Mouse (Mus musculus): Measurements from ENCODE around the gene Dot1l.

Gene Dot1l

DNA sequence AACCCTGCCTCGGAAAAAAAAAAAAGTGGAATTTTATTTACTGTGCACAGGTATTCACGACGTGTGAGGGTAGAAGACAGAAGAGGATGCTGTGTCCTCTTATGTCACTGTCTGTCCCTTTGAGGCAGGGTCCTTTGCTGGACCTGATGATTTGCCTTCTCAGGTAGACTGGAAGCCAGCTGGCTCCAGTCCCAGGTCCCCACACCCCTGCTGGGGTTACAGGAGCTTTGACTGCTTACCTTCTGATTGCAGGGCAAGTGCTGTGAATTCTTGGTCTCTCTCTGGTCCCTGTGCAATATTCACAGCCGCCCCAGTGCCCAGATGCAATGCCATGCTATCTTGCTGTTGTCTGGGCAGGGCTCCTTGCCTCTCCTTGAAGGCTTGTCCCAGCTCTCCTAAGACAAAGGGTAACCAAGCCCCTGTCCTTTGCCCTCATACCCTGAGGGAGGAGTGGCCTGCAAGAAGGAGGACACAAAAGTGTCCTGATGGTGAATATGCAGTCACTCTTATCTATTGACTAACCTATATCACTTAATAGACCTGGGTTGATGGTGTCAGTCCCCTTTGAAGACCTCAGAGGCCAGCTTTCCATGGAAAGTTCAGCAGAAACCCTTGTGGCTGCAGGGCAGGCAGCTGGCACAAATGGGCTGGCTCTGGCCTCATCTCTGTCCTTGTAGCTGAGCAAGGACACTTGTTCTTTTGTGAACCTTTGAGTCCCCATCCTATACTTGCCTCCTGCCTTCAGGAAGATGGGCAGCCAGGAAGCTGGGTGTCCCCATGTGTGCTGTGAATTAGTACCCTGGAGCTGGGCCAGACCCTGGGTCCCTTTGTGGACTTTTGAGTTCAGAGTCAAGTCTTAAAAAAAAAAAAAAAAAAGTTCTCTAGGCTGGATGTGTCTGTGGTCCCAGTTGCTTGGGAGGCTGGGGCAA lies 5.9 kb downstream of the Dot1l start:
- DNase-seq: no peak

- no peak for DNase-seq
Measured at GRCm38 (mm10) chr10:80761821-80762220, 6.8 kb downstream of the Dot1l start.

GRCm38 (mm10) chr10:80763502-80763901 lies 8.5 kb downstream of the Dot1l start:
- DNase-seq: no peak

DNA sequence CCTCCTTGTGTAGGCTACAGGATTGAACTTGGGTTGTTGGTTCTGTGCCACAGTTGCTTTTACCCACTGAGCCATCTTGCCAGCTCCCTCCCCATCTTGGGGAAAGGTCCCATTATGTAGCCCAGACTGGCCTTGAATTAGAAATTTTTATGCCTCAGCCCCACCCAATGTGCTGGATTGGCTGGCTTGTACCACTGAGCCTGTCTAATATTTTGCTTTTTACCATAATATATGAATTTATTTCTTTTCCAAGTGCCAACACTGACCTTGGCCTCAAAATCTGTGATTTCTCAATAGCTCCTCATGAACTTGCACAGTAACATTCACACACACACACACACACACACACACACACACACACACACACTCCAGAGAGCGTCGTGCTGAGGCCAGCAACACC lies 10.7 kb downstream of the Dot1l start:
- DNase-seq: no peak

DNA sequence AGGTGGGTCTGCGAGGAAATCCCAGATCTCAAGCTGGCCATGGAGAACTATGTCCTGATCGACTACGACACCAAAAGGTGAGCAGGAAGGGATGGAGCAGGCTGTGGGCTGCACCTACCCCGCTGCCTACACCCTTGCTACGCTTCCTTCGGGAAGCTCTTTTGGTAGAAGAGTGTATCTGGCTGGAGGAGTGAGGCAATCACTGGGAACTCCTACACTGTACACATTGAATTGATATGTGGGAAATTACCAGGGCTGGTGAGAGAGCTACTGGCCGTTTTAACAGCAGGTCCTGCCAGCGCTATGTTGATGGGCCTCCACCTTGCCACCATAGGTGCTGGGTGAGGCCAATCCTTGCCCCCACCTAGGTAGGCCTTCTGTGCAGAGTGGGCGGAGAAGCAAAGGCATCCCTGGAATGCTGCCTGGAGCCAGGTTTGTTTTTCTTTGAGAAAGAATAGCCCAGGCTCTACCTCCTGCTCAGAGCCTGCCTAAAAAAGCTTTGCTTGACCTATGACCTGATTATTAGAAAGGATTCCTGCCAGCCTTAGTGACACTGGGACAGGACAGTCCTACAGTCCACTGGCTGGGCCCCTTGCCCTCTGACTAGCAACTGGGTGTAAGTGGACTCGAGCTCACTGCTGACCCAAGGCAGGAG lies 11.3 kb downstream of the Dot1l start:
- DNase-seq: no peak

- DNase-seq: no peak
Measured at GRCm38 (mm10) chr10:80768365-80768764, 13.4 kb downstream of the Dot1l start.

DNA sequence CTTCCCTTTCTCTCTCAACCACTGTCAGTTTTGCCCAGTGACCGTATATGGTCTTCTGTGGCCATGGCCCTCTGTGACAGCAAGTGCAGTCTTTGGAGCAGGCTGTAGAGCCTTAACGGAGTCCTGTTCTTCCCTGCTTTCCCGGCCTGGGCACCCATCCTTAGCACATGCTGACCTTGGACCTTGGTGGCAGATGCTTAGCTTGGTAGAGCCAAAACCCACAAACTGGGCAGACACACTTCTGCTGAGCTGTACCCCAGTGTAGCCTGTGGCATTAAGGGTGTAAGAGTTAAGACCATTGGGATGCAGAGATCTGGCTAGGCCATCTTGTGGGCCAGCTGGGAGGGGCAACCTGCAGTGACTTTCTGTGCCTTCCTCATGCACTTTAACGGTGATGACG lies 18.8 kb downstream of the Dot1l start:
- DNase-seq: no peak

DNA sequence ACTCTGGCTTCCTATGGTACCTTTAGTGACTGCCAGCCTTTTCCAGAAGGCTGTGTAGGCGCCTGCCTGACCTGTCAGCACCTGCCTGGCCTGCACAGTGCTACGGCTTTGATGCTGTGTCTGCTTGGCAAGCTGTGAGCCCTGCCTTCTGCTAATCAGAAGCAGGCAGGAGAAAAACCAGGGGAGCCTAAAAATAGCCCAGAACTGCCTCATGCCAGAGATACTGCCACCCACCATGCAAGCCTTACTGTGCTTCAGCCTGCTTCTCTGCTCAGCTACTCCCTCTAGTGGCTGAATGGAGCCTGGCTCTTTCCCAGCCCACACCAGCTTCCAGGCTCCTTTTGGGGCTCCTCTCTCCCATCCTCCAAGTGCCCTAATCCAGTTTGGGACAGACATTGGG lies 19.5 kb downstream of the Dot1l start:
- DNase-seq: peak; percentile 94

GRCm38 (mm10) chr10:80774981-80775380 lies 20.0 kb downstream of the Dot1l start:
- no peak for DNase-seq

DNA sequence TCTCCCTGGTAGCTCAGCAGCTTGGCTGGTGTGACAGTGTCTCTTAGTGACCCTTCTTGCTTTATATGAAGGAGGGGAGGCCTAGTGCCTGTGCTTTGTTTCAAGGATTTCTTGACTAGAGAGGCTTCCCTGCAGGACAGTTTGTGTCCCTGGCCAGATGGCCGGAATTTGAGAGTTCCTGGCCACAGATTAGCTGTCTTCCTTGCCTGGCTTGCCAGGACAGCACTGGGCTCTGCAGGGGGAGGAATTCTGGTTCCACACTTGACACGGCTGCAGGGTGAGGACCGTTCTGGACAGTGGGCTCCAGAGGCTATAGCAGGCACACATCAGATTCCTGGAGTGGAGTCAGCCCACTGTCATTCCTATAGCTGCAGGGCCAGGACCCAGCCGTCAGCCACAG lies 20.7 kb downstream of the Dot1l start:
- no peak for DNase-seq

DNA sequence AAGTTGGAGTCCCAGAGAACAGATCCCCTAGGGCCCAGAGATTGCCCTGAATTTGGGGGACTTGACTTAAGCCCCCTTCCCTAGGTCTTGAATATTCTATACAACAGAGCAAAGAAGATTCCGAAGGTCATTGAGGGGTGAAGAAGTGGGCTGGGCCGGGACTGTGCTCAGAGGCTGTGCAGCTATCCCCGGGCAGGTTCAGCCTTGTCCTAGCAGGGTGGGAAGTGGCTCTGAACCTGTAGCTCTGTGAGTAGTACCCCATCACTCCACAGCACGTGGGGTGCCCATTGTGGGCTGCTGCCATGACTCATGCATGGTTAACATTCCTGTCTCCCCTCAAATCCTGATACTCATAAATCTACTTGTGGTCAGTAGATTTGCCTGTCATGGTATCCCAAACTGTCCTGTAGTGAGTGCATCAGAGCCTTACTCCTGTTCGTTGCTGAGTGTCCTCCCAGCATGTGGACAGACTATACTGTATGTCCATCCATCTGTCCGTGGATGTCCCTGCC lies 21.4 kb downstream of the Dot1l start:
- DNase-seq: no peak

GRCm38 (mm10) chr10:80777123-80777522 lies 22.1 kb downstream of the Dot1l start:
- no peak for DNase-seq

GRCm38 (mm10) chr10:80779565-80779964 lies 24.6 kb downstream of the Dot1l start:
- DNase-seq: no peak

DNA sequence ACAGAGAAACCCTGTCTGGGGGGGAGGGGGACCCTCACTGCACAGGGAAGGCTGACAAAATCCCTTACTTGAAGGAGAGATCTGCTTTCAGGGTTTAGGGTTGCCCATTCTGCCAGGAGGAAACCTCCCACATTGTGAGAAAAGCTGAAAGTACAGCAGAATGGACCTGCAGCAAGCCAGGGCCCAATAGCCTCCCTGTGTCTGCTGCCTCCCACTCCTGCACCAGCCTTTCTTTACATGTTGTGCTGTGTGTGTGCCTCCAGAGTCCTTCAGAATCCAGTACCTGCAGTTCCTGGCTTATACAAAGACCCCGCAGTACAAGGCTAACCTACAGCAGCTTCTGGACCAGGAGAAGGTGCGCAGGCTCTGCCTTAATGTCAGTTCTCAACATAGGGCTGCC lies 29.3 kb downstream of the Dot1l start:
- no peak for DNase-seq

DNA sequence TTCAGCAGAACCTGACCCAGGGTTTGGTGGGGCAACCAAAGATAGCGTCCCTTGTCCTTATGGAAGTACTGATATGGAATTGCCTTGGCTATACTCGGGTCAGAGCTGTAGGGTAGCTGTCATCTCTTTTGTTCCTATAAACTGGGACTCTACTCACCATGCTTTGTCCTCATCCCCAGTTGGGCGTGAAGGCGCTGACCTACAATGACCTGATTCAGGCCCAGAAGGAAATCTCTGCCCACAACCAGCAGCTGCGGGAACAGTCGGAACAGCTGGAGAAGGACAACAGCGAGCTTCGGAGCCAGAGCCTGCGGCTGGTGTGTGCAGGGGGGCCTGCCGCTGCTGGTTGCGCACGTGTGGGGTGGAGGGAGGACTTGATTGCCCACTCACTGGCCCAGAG lies 29.9 kb downstream of the Dot1l start:
- DNase-seq: no peak

- no peak for DNase-seq
Measured at GRCm38 (mm10) chr10:80785963-80786362, 31.0 kb downstream of the Dot1l start.

GRCm38 (mm10) chr10:80787517-80787916 lies 32.5 kb downstream of the Dot1l start:
- DNase-seq: no peak

GRCm38 (mm10) chr10:80790761-80791404 lies 35.9 kb downstream of the Dot1l start:
- no peak for DNase-seq

DNA sequence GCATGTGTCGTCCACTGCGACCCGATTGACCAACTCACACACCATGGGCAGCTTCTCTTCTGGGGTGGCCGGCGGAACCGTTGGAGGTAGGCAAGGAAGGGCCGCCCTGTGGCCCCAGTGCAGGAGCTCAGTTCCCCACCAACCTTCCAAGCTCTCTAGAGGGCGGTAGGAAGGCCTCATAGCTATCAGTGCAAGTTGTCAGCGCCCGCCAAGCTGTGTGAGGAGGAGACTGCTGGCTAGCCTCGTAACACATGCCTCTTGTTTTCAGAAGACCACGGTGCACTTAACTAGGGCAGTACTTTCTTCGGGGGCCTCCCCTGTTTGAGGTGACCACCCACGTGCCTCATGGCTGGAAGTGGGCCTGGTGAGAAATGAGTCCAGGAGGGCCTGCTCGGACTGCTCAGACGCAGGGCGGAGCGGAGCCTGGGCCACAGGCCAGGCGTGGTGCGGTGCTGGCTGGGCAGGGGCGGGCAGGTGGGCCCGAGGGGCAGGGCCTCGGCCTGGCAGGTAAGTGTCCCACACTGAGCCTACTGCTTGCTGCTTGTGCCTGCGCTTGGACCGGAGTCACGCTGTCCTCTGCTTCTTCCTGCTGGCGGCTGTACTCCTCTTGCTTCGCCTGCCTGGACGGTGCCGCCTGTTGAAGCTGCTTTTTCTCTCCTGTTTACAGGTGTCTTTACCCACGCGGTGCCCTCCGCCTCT lies 36.6 kb downstream of the Dot1l start:
- no peak for DNase-seq

GRCm38 (mm10) chr10:80792175-80793032 lies 37.4 kb downstream of the Dot1l start:
- DNase-seq: no peak

DNA sequence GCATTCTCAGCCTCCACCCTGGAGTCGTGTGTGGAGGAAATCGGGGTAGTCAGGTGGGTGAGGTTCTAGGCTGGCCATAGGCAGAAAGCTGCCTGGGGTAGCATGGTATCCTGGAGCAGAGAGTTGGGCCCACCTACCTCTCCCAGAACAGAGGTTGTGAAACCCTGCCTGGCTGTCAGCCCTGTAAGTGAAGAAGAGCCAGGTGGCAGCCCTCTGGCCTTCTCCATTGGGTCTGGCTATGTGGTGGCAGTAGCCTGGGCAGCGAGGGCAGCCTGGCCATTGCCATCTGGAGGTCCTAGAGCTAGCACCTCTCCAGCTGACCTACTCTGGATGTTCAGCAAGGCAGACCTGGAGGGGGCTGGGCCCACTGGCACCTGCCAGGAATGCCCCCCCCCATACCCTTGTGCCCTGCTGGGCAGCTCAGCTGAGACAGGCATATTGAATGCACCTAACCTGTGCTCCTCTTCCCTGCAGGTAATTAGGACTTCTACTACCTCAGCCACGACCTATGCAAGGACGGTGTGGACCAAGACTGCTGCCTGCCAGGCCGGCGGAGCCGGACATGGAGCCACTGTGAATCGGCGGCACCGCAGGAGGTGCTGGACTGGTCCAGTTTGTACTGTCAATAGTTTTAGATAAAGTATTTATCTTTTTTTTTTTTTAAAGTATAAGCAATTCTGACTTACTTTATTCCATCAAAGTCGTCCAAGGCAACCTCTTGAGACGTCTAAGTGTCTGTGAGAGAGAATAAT lies 38.2 kb downstream of the Dot1l start:
- no peak for DNase-seq

Data from layer of hippocampus, adult 9-11 months (tissue).